Mouse (Mus musculus): ENCODE measurements around the gene Churc1.

GRCm38 (mm10) chr12:76813543-76813942 lies 48.2 kb downstream of the Churc1 start:
- no peak for TF ChIP-seq POLR2A (IDR thresholded peaks at IDR 0.05; ENCODE audit: low read depth, low read length)
- TF ChIP-seq CTCF (conservative IDR thresholded peaks at IDR 0.05; ENCODE audit: insufficient read depth, insufficient read length, low read depth, low read length): no peak

All from kidney, adult 2 months (tissue).